Mouse (Mus musculus) macrophage (primary cell): ENCODE measurements around the gene Gm13304. TPM values are rescaled to one million over a fixed set of nuclear protein-coding genes. Genes with fewer than 3 reads are reported as not detected.
"Not testable (repeated sequence)": the region's sequence is repeated elsewhere in the genome, so short reads cannot be mapped to it uniquely, and the experiment has no call there.

Experiments
- H3K27ac ChIP-seq: fragments of 350-480 bp; formaldehyde crosslinking; 2 replicates; pipeline ENCODE4 v1.9.0; 2021
- H3K36me3 ChIP-seq: fragments of 350-480 bp; formaldehyde crosslinking; 2 replicates; pipeline ENCODE4 v1.9.0; 2021; ENCODE audit errors: inconsistent target
- H3K4me3 ChIP-seq: fragments of 350-480 bp; formaldehyde crosslinking; 2 replicates; pipeline ENCODE4 v1.9.0; 2021; ENCODE audit errors: inconsistent target
- H3K79me2 ChIP-seq: fragments of 350-480 bp; formaldehyde crosslinking; 2 replicates; pipeline ENCODE4 v1.9.0; 2021; ENCODE audit errors: inconsistent target
- WGBS: methylation state at CpG from one replicate; pipeline ENCODE4 v1.1.7; 2026; ENCODE audit warnings: inconsistent platforms; ENCODE audit not compliant: missing documents; 5-methylcytosine and 5-hydroxymethylcytosine counted together
- polyA plus RNA-seq: library from polyadenylated mRNA; stranded (reverse); fragments of 250-400 nt; gene quantifications from 3 replicates; pipeline ENCODE4 v1.2.4, GENCODE M21; 2018; ENCODE audit warnings: inconsistent platforms
- total RNA-seq, 78 experiments: library from RNA; depleted of rRNA; stranded (reverse); fragments of 250-400 nt; gene quantifications; 1 replicate in 9 of 78; 2 replicates in 24 of 78; 3 replicates in 43 of 78; 4 replicates in 2 of 78; pipeline ENCODE4 v1.2.4; 2018; ENCODE audit warnings: inconsistent platforms in 56 of 78

Gm13304 gene
- not detected for total RNA-seq (2018; cell fraction: chromatin; rRNA removed)
- not detected for total RNA-seq (2018; cell fraction: cytosol; rRNA removed)
- not detected for total RNA-seq (2018; cell fraction: nucleus; rRNA removed)
- polyA plus RNA-seq, result not detected in 3 replicates

DNA sequence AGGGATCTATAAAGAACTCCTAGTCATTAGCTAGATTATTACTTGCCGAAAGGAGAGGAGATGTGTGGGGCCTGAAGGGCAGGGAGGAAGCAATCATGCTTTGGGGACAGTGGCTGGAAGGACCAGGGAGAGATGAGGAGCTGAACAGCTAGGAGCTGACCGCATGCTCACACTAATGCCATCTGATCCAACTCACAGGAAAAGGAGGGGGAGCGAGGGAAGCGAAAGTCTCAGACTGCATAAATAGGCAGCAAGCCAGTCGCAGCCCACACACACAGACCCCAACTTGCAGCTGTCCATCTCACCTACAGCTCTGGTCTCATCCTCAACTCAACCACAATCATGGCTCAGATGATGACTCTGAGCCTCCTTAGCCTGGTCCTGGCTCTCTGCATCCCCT is at the start of gene Gm13304:
Gene Gm13304 (plus strand): TSS at position 301 of the 400 bp plus-strand sequence.
- not testable (repeated sequence) for H3K27ac ChIP-seq, H3K4me3 ChIP-seq, H3K36me3 ChIP-seq, H3K79me2 ChIP-seq
- WGBS, result no CpG with 5 or more reads among the region's 5 CpGs

GRCm38 (mm10) chr4:42090907-42091306 is 23.7 kb upstream of the Gm13304 start, which contains the start of gene Gm3893:
Gm3893 (plus strand) TSS chr4:42091207.
- H3K27ac ChIP-seq, H3K4me3 ChIP-seq, H3K79me2 ChIP-seq, H3K36me3 ChIP-seq: not testable (repeated sequence)
- no CpG with 5 or more reads among the region's 2 CpGs for WGBS

DNA sequence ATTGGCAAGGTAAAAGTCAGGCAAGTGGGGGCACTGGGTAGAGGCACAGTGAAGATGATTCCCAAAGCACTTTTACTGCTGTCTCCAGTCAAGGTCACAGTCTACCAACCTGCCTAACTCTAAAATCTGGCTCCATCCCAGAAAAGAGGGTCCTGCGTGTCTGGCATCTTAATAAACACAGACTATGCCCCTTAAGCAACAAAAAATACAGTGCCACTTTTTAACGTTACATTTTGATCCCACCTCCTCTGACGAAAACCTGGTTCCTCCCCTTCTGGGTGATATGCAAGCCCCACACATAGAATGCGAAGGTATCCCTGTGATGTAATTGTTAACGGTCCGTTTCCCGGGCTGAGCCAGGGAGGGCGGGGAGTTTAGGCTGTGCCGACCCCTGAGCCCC is 38.5 kb downstream of the Gm13304 start, which contains the start of gene Gm13306:
Gene Gm13306 (plus strand): TSS at position 301 of the 400 bp plus-strand sequence.
- no CpG with 5 or more reads among the region's 9 CpGs for WGBS
- not testable (repeated sequence) for H3K36me3 ChIP-seq, H3K79me2 ChIP-seq, H3K27ac ChIP-seq, H3K4me3 ChIP-seq

Other genes starting within 250 kb of the Gm13304 start
- not detected in 3 replicates for gene Gm21541, start 211.2 kb upstream of the Gm13304 start, polyA plus RNA-seq
- not detected in 3 replicates for gene Gm20878, start 173.2 kb upstream of the Gm13304 start, polyA plus RNA-seq
- not detected in 3 replicates for gene Fam205a4, start 148.8 kb upstream of the Gm13304 start, polyA plus RNA-seq
- gene Gm21093, start 80.1 kb upstream of the Gm13304 start, polyA plus RNA-seq, result not detected in 3 replicates
- not detected in 3 replicates for gene Gm3893, start 23.6 kb upstream of the Gm13304 start, polyA plus RNA-seq
- not detected in 3 replicates for gene Gm13306, start 38.6 kb downstream of the Gm13304 start, polyA plus RNA-seq
- gene Gm13305, start 53.8 kb downstream of the Gm13304 start, polyA plus RNA-seq, result not detected in 3 replicates
- gene Gm10600, start 125.8 kb downstream of the Gm13304 start, polyA plus RNA-seq, result not detected in 3 replicates
- gene Ccl21b, start 140.9 kb downstream of the Gm13304 start, polyA plus RNA-seq, result not detected in 3 replicates
- not detected in 3 replicates for gene Gm21953, start 179.4 kb downstream of the Gm13304 start, polyA plus RNA-seq
- gene Fam205a3, start 203.5 kb downstream of the Gm13304 start, polyA plus RNA-seq, result not detected in 3 replicates